In the genomic region with DNA sequence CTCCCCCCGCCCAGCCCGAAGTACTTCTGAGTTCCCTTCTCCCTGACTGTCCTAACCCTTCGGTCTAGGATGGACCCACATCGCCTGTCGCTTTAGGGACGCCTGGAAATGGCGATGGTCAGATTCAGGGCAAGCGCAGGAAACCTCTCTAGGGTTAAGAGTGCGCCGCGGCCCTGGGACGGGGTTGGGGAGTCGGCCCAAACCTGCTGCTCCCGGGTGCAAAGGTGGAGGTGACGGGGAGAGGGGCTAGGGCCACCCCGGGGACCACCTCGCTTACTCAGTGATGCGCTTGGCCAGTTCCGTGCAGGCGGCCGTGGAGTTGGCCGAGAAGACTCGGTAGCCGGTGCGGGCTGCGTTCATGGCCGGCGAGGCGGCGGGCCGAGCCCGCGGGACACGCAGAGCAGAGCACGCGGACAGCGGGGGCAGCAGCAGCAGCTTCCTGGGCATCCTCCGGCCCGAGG, we compare ENCODE assay signal across 9 mouse cellular contexts. TPM values are rescaled to one million over a fixed set of nuclear protein-coding genes. Genes with fewer than 3 reads are reported as not detected.
DNase-seq lines count a peak whose midpoint lies in the region; ATAC-seq and TF ChIP-seq lines count a peak whose summit lies in the region.
"Had no signal": no experiment of that assay in that cellular context is flagged by ENCODE, and none has a peak within 500 bp of the region (broad histone marks: within the 10 kb centered on the region; RNA-seq: fewer than 3 reads in every experiment).

No protein-coding gene starts in this region.

- peak overlapping the region; percentile 58 to 84 for H3K27ac ChIP-seq in heart, embryonic 14.5 days (replicated peaks in 1 of 2; ENCODE audit: control insufficient read depth in 1 of 2, insufficient read depth in 1 of 2, low read depth in 2 of 2, low read length in 2 of 2)
- H3K27ac ChIP-seq in ES-Bruce4 (ENCODE audit: insufficient read depth, low read length) = no peak overlapping the region
- H3K27ac ChIP-seq in embryonic facial prominence, embryonic 14.5 days (replicated peaks; ENCODE audit: low read depth, low read length) = peak overlapping the region; percentile 88
- H3K27ac ChIP-seq in limb, embryonic 10.5 days = peak overlapping the region; percentile 93
- H3K27ac ChIP-seq in neural tube, embryonic 14.5 days (ENCODE audit: low read depth, low read length) = peak overlapping the region; percentile 87

- peaks cover 5 to 11% of the 10 kb centered on the region in 2 experiments; a peak in 3 of 4 replicates for H3K4me1 ChIP-seq in heart, embryonic 14.5 days (ENCODE audit: control insufficient read depth in 2 of 2, insufficient read depth in 2 of 2, low read length in 2 of 2)
- H3K4me1 ChIP-seq in ES-Bruce4 (ENCODE audit: control insufficient read depth, insufficient read depth, low read length) = no peaks in the 10 kb centered on the region
- peaks cover 13% of the 10 kb centered on the region for H3K4me1 ChIP-seq in embryonic facial prominence, embryonic 14.5 days (ENCODE audit: control insufficient read depth, insufficient read depth, low read length)
- H3K4me1 ChIP-seq in limb, embryonic 10.5 days = peaks cover 11% of the 10 kb centered on the region
- H3K4me1 ChIP-seq in neural tube, embryonic 14.5 days (ENCODE audit: control insufficient read depth, insufficient read depth, low read length) = peaks cover 7% of the 10 kb centered on the region; the same call in 1 of the 2 replicates

- no peaks in the 10 kb centered on the region for H3K27me3 ChIP-seq in heart, embryonic 14.5 days (ENCODE audit: control insufficient read depth, insufficient read depth, low read length)
- no peaks in the 10 kb centered on the region for H3K27me3 ChIP-seq in ES-Bruce4 (ENCODE audit: control insufficient read depth, insufficient read depth, low read length, poor library complexity, severe bottlenecking)
- no peaks in the 10 kb centered on the region for H3K27me3 ChIP-seq in embryonic facial prominence, embryonic 14.5 days (replicated peaks; ENCODE audit: control insufficient read depth, insufficient read depth, low read length)
- no peaks in the 10 kb centered on the region for H3K27me3 ChIP-seq in limb, embryonic 10.5 days (ENCODE audit: low read depth, poor library complexity, severe bottlenecking)
- H3K27me3 ChIP-seq in neural tube, embryonic 14.5 days (ENCODE audit: control insufficient read depth, insufficient read depth, low read length) = no peaks in the 10 kb centered on the region; the same call in 1 of the 2 replicates

- peak; percentile 15; the same call in 1 of the 2 replicates for ATAC-seq in heart, embryonic 14.5 days (ENCODE audit: insufficient number of reproducible peaks, insufficient read depth, low FRiP score, low read depth)
- peak; percentile 28; the same call in 1 of the 2 replicates for ATAC-seq in embryonic facial prominence, embryonic 14.5 days (ENCODE audit: low read depth)
- ATAC-seq in neural tube, embryonic 14.5 days (ENCODE audit: low read depth) = peak; percentile 64; the same call in 1 of the 2 replicates

- peak overlapping the region; percentile 77 for H3K4me3 ChIP-seq in heart, embryonic 14.5 days (ENCODE audit: control insufficient read depth in 1 of 2, insufficient read depth in 1 of 2, low read depth in 1 of 2, low read length in 2 of 2)
- peak overlapping the region; percentile 72 for H3K4me3 ChIP-seq in ES-Bruce4 (ENCODE audit: low read depth, low read length)
- H3K4me3 ChIP-seq in embryonic facial prominence, embryonic 14.5 days (ENCODE audit: low read depth, low read length) = peak overlapping the region; percentile 100
- peak overlapping the region; percentile 74 for H3K4me3 ChIP-seq in limb, embryonic 10.5 days
- peak overlapping the region; percentile 95 for H3K4me3 ChIP-seq in neural tube, embryonic 14.5 days (ENCODE audit: low read depth, low read length)

- peaks cover 29% of the 10 kb centered on the region for H3K36me3 ChIP-seq in heart, embryonic 14.5 days (ENCODE audit: control insufficient read depth, insufficient read depth, low read length)
- peaks cover 15% of the 10 kb centered on the region for H3K36me3 ChIP-seq in ES-Bruce4 (ENCODE audit: control insufficient read depth, insufficient read depth, low read length, poor library complexity, severe bottlenecking)
- peaks cover 35% of the 10 kb centered on the region for H3K36me3 ChIP-seq in embryonic facial prominence, embryonic 14.5 days (ENCODE audit: control insufficient read depth, insufficient read depth, low read length)
- H3K36me3 ChIP-seq in limb, embryonic 10.5 days = peaks cover 40% of the 10 kb centered on the region
- peaks cover 12% of the 10 kb centered on the region for H3K36me3 ChIP-seq in neural tube, embryonic 14.5 days (ENCODE audit: control insufficient read depth, insufficient read depth, low read length)

- WGBS in heart, embryonic 14.5 days = under 1% methylated on average over 29 of the region's 39 CpGs
- 0% methylated on average over 29 of the region's 39 CpGs for WGBS in embryonic facial prominence, embryonic 14.5 days
- under 1% methylated on average over 39 of the region's 39 CpGs for WGBS in limb, embryonic 10.5 days
- WGBS in neural tube, embryonic 14.5 days = under 1% methylated on average over 38 of the region's 39 CpGs

- H3K4me2 ChIP-seq in heart, embryonic 14.5 days (ENCODE audit: low read length) = peak overlapping the region; percentile 79
- H3K4me2 ChIP-seq in embryonic facial prominence, embryonic 14.5 days (ENCODE audit: low read depth, low read length) = peak overlapping the region; percentile 74
- H3K4me2 ChIP-seq in neural tube, embryonic 14.5 days (ENCODE audit: low read depth, low read length) = peak overlapping the region; percentile 71

- peak overlapping the region; percentile 86 for H3K9ac ChIP-seq in heart, embryonic 14.5 days (ENCODE audit: low read length)
- H3K9ac ChIP-seq in ES-Bruce4 (ENCODE audit: low read depth, poor library complexity, severe bottlenecking) = peak overlapping the region; percentile 83
- peak overlapping the region; percentile 96 for H3K9ac ChIP-seq in embryonic facial prominence, embryonic 14.5 days (ENCODE audit: low read depth, low read length)
- peak overlapping the region; percentile 88 for H3K9ac ChIP-seq in neural tube, embryonic 14.5 days (replicated peaks; ENCODE audit: low read depth, low read length)

- no peak for TF ChIP-seq POLR2A in ES-Bruce4 (IDR thresholded peaks at IDR 0.05; ENCODE audit: insufficient read depth, low read length)

- TF ChIP-seq CTCF in ES-Bruce4 (IDR thresholded peaks at IDR 0.05; ENCODE audit: low read depth, low read length) = no peak

- no peaks in the 10 kb centered on the region for H3K9me3 ChIP-seq in heart, embryonic 14.5 days (ENCODE audit: control insufficient read depth, low read length)
- no peaks in the 10 kb centered on the region for H3K9me3 ChIP-seq in ES-Bruce4 (replicated peaks; ENCODE audit: control insufficient read depth, insufficient read depth, low read length, poor library complexity, severe bottlenecking)
- H3K9me3 ChIP-seq in embryonic facial prominence, embryonic 14.5 days (ENCODE audit: control insufficient read depth, low read length) = no peaks in the 10 kb centered on the region
- H3K9me3 ChIP-seq in limb, embryonic 10.5 days (replicated peaks) = no peaks in the 10 kb centered on the region
- H3K9me3 ChIP-seq in neural tube, embryonic 14.5 days (ENCODE audit: control insufficient read depth, low read length) = no peaks in the 10 kb centered on the region

- no peak for DNase-seq in heart, postnatal 4 days
- no peak for DNase-seq in embryonic facial prominence, embryonic 14.5 days (ENCODE audit: low spot score)
- no peak for DNase-seq in limb, embryonic 10.5 days (ENCODE audit: low spot score)
- DNase-seq in adrenal gland, adult (ENCODE audit: inconsistent age in 2 of 2, low spot score in 1 of 2) = no peak
- no peak for DNase-seq in gastrocnemius, postnatal 14 days

- TF ChIP-seq EP300 in ES-Bruce4 (IDR thresholded peaks at IDR 0.05; ENCODE audit: insufficient read depth, low read depth, low read length) = no peak

- intact Hi-C loops in gastrocnemius, postnatal 14 days (cut with DNase I; ENCODE audit: low total_unique reads) = no loop called here

RNA-seq across cellular contexts. Expression of gene Prpsap1, which starts 4.2 kb away (rescaled TPM):
- 89.8 and 93.4 TPM in 2 replicates for polyA plus RNA-seq in heart, embryonic 14.5 days (2014; fragmentation: Nextera tagmentation; extraction: Ambion mirVana)
- total RNA-seq in heart, postnatal 4 days (2021) = 10 to 100 TPM; 53.6 to 55.5 TPM
- polyA plus RNA-seq in ES-Bruce4 (2011; ENCODE audit: insufficient read depth, insufficient read length, low read depth, missing spikeins) = 116 and 120 TPM in 2 replicates
- polyA plus RNA-seq in embryonic facial prominence, embryonic 14.5 days (2014; fragmentation: Nextera tagmentation; extraction: Ambion mirVana) = 122 and 145 TPM in 2 replicates
- 203 and 209 TPM in 2 replicates for polyA plus RNA-seq in limb, embryonic 10.5 days (2016; fragmentation: Nextera tagmentation; extraction: Ambion mirVana)
- polyA plus RNA-seq in neural tube, embryonic 14.5 days (2014; fragmentation: Nextera tagmentation; extraction: Ambion mirVana) = 171 and 179 TPM in 2 replicates
- 10 to 100 TPM; 22.4 to 24.6 TPM for total RNA-seq in gastrocnemius, postnatal 14 days (2021)

RNA-seq across cellular contexts. Expression of gene Qrich2, which starts 23.8 kb away (rescaled TPM):
- not detected in 2 replicates for polyA plus RNA-seq in heart, embryonic 14.5 days (2014; fragmentation: Nextera tagmentation; extraction: Ambion mirVana)
- total RNA-seq in heart, postnatal 4 days (2021) = under 1 TPM in 1 of 2 experiments, not detected in 1; 0.05 TPM
- polyA plus RNA-seq in ES-Bruce4 (2011; ENCODE audit: insufficient read depth, insufficient read length, low read depth, missing spikeins) = 0.58 and 1.3 TPM in 2 replicates
- polyA plus RNA-seq in embryonic facial prominence, embryonic 14.5 days (2014; fragmentation: Nextera tagmentation; extraction: Ambion mirVana) = 0.14 and 0.30 TPM in 2 replicates
- 0.36 and 0.44 TPM in 2 replicates for polyA plus RNA-seq in limb, embryonic 10.5 days (2016; fragmentation: Nextera tagmentation; extraction: Ambion mirVana)
- not detected in 2 replicates for polyA plus RNA-seq in neural tube, embryonic 14.5 days (2014; fragmentation: Nextera tagmentation; extraction: Ambion mirVana)
- total RNA-seq in gastrocnemius, postnatal 14 days (2021) = not detected
- total RNA-seq: adrenal gland, adult 18-20 months had no signal

RNA-seq across cellular contexts. Expression of gene Sphk1, which starts 40.9 kb away (rescaled TPM):
- polyA plus RNA-seq in heart, embryonic 14.5 days (2014; fragmentation: Nextera tagmentation; extraction: Ambion mirVana) = 2.3 and 2.5 TPM in 2 replicates
- 1 to 10 TPM; 4.6 to 5.1 TPM for total RNA-seq in heart, postnatal 4 days (2021)
- 0.64 and 0.88 TPM in 2 replicates for polyA plus RNA-seq in ES-Bruce4 (2011; ENCODE audit: insufficient read depth, insufficient read length, low read depth, missing spikeins)
- 7.8 and 8.4 TPM in 2 replicates for polyA plus RNA-seq in embryonic facial prominence, embryonic 14.5 days (2014; fragmentation: Nextera tagmentation; extraction: Ambion mirVana)
- 0.30 and 0.54 TPM in 2 replicates for polyA plus RNA-seq in limb, embryonic 10.5 days (2016; fragmentation: Nextera tagmentation; extraction: Ambion mirVana)
- 0.54 and 3.6 TPM in 2 replicates for polyA plus RNA-seq in neural tube, embryonic 14.5 days (2014; fragmentation: Nextera tagmentation; extraction: Ambion mirVana)
- 1 to 10 TPM; 1.6 to 2.6 TPM for total RNA-seq in gastrocnemius, postnatal 14 days (2021)

RNA-seq across cellular contexts. Expression of gene Ubald2, which starts 55.9 kb away (rescaled TPM):
- polyA plus RNA-seq in heart, embryonic 14.5 days (2014; fragmentation: Nextera tagmentation; extraction: Ambion mirVana) = 53.4 and 62.9 TPM in 2 replicates
- total RNA-seq in heart, postnatal 4 days (2021) = 10 to 100 TPM; 52.8 to 55.5 TPM
- 443 and 531 TPM in 2 replicates for polyA plus RNA-seq in ES-Bruce4 (2011; ENCODE audit: insufficient read depth, insufficient read length, low read depth, missing spikeins)
- 46.3 and 47.6 TPM in 2 replicates for polyA plus RNA-seq in embryonic facial prominence, embryonic 14.5 days (2014; fragmentation: Nextera tagmentation; extraction: Ambion mirVana)
- 44.1 and 51.8 TPM in 2 replicates for polyA plus RNA-seq in limb, embryonic 10.5 days (2016; fragmentation: Nextera tagmentation; extraction: Ambion mirVana)
- polyA plus RNA-seq in neural tube, embryonic 14.5 days (2014; fragmentation: Nextera tagmentation; extraction: Ambion mirVana) = 64.0 and 68.4 TPM in 2 replicates
- total RNA-seq in gastrocnemius, postnatal 14 days (2021) = 10 to 100 TPM; 42.6 to 58.9 TPM
